Mouse (Mus musculus) thymus, postnatal 10 days (tissue): ENCODE results near the gene Pcnx.

Experiments used
- DNase-seq, 2 experiments: peaks; one replicate each; pipeline ENCODE4 v3.0.0; 2021; ENCODE audit warnings: low spot score in 2 of 2

Pcnx gene

DNA sequence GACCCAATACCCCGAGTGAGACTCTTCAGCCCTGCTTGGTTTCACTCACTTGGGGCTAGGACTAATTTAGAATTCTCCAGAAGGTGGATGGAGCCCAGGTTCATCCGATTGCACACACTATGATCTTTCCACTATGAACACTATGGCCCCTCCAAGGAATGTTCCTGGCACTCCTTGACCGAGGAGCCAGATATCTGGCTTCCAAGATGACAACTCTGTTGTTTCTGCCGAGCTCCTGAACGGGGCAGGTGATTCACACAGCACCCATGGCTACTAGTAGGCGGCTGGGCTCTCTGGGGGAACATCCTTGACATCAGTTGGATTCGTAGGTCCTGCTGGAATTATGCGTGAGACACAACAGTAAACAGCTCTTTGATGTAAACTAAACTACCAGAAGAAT, 4.8 kb upstream of the Pcnx start:
- DNase-seq = no peak

DNA sequence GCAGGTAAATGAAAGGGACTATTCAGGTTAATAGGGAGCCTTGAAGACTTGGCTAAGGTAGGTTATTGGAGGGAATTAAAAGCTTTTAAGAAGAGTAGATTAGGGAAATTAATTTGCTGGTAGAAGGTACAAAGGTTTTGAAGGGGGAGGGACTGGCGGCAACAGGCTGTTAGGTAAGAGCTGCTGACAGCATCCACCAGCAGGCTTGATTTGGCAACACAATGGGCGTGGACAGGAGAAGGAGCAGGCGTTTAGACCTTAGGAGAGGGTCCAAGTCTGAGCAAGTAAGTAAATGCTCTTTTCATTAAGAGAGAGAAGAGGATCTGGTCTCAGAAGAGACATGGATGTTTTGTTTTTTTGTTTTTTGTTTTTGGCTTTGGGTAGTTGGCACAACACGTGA, 3.1 kb upstream of the Pcnx start:
- DNase-seq = no peak

DNA sequence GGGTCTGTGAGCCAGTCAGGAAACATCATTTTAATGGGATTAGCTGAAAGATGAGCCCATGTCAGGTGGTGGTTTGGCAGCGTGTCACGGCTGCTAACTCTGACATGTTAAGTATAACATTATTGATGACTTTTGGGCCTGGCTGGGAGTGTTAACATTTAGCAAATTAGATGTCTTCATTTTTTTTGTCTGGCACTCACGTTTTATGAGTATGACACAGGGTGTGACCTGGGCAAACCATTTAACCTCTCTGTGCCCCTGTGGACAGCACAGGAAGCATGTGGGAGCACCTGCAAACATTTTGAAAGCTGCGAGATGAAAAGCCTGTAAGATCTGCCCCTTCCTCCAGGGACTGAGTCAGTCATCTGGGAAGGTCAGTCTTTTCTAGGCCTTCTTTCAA, 2.6 kb upstream of the Pcnx start:
- DNase-seq = no peak

- no peak for DNase-seq
Observed at GRCm38 (mm10) chr12:81857978-81858569, 1.7 kb upstream of the Pcnx start.

DNA sequence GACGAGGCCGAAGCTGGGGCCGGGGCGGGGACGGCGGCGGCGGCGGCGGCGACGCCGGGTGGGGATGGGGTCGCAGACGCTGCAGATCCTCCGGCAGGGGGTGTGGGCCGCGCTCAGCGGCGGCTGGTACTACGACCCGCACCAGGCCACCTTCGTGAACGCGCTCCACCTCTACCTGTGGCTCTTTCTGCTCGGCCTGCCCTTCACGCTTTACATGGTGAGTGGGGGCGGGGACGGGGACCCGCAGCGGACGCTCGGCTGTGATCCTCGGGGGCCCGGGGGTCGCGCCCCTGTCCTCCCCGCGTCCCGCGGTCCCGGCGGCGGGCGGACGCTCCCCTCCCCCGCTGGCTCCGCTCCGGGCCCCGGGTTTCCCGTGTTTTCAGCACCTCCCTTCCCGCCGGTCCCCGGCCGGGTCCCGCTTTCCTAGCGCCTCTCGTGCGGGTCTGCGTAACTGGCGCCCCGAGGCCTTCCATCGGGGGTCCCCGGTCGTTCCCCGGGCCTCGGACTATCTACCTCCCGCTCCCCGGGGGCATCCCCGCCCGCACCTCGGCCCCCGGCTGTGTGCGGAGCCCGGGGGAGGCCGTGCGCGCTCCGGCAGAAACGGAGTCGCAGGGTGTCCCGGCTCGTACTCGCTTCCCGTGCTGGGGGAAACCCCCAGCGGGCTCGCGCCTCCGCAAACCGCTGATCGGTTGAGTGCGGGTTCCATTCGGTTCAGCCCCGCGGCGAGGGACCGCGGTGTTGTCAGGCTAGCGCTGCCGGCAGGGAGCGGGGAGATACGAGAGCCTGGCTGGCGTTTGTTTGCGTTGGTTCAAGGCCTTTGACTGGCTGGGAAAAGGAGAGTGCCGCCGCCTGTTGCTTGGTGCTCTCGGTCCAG, 722 bp downstream of the Pcnx start:
- DNase-seq = peak; percentile 56

- DNase-seq = no peak
Observed at GRCm38 (mm10) chr12:81861199-81862085, 1.6 kb downstream of the Pcnx start.

DNA sequence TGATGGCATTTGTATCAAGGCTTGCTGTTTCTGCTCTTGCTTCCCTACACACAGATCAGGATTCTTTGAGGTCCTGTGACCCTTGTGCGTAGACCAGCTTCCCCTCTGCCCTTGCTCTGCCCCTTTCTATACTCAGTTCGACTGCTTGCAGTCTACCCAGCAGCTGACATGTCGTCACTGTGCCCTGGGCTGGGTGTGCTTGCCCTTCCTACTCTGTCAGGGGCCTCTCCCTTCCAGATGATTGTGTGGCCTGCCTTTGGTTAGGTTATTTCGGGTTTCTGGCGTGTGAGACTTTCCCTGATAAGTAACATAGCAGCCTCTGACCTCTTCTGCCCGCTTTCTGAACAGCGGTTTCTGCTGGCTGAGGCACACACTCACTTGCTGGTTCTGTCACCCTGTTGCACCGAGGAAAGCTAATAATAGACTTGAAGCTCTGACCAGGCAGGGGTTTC, 2.6 kb downstream of the Pcnx start:
- DNase-seq = no peak

DNA sequence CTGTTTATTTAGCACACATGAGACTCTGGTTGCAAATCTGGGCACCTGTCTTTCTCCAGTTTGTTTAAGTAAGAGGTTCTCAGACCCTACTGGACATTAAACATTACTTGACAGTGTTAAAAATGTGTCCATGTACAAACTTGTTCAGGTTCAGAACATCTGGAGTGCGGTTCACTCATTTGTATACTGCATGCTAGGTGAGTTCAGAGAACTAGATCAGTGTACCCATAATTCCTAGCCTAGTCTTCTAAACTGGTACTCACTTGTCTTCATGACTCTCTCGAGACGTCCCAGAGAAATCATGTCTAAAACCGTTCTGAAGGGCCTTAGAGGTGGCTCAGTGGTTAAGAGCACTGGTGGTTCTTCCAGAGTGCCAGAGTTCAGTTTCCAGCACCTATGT, 4.1 kb downstream of the Pcnx start:
- DNase-seq = no peak

GRCm38 (mm10) chr12:81865183-81865582, 5.4 kb downstream of the Pcnx start:
- DNase-seq = no peak

- DNase-seq = peak in 1 of 2 experiments; percentile 31
Observed at GRCm38 (mm10) chr12:81867316-81867715, 7.5 kb downstream of the Pcnx start.

GRCm38 (mm10) chr12:81869205-81869940, 9.6 kb downstream of the Pcnx start:
- DNase-seq = no peak

DNA sequence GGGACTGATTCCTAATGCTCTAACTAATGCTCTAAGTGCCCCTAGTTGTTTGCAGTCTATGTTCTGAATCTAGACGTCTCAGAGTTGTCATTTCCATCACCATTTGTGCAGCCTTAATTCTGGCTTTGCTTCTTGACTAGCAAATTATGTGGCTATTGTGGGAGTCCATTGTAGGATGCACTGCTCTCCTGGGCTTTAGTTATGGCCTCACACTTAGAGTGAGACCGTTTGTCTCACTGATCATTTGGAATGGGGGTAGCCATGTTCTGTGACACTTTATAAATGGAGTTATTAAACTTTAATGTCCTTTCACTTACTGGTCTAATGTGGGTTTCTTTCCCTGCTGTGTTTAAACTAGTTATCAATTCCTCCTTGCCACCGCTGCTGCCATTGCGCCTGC, 13.5 kb downstream of the Pcnx start:
- no peak for DNase-seq

GRCm38 (mm10) chr12:81880161-81880560, 20.3 kb downstream of the Pcnx start:
- DNase-seq = no peak

GRCm38 (mm10) chr12:81883255-81884106, 23.7 kb downstream of the Pcnx start:
- no peak for DNase-seq

GRCm38 (mm10) chr12:81884107-81884398, 24.2 kb downstream of the Pcnx start:
- DNase-seq = no peak

GRCm38 (mm10) chr12:81884983-81885382, 25.2 kb downstream of the Pcnx start:
- no peak for DNase-seq

GRCm38 (mm10) chr12:81885982-81886381, 26.2 kb downstream of the Pcnx start:
- DNase-seq = no peak

GRCm38 (mm10) chr12:81888954-81889353, 29.1 kb downstream of the Pcnx start:
- no peak for DNase-seq

- DNase-seq = no peak
Observed at GRCm38 (mm10) chr12:81891946-81892345, 32.1 kb downstream of the Pcnx start.

DNA sequence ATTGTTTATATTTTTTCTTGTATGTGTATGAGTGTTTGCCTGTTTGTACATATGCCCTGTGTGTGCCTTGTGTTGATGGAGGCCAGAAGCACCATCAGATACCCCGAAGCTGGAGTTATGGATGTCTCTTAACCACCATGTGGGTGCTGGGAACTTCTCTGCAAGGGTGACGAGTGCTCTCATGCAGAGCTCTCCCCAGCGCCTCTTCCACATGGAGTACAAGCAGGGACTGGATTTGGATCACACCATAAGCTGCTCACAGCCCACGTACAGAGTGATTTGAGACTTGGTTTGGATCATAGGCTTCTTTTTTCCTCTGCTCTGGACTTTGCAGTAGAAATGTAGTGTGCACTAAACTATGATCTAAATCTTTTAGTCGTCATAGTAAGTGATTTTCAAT, 34.5 kb downstream of the Pcnx start:
- no peak for DNase-seq

DNA sequence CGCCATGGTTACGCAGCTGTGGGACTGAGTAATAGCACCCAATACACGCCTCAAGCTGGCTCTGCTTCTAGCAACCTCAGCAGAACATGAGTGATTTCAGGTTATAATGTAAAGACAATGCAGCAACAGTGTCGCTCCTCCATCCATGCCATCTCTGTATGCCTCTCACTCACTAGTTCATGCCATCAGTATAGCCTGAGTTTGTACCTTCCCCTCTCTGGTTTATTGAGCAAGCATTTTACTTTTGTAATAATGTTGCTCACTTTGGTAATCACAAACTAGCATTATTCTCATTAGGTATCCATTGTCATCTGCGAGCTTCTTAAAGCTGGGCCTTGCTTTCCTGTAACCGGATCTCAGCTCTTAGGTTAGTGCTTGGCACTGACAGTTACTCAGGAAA, 36.2 kb downstream of the Pcnx start:
- no peak for DNase-seq
